Mouse (Mus musculus) embryonic fibroblast, embryonic 13.5 days (primary cell): ENCODE results near the gene Gm4756. TPM values are rescaled to one million over a fixed set of nuclear protein-coding genes. Genes with fewer than 3 reads are reported as not detected.
"Not testable (repeated sequence)": the region's sequence is repeated elsewhere in the genome, so short reads cannot be mapped to it uniquely, and the experiment has no call there.

ENCODE experiments used
- H3K27ac ChIP-seq: 2 replicates; pipeline ENCODE4 v1.5.1; 2012; ENCODE audit warnings: low read length, control low read depth, inconsistent platforms; ENCODE audit not compliant: insufficient read depth
- H3K4me1 ChIP-seq: 2 replicates; pipeline ENCODE4 v1.6.1; 2011; ENCODE audit warnings: low read length; ENCODE audit not compliant: control insufficient read depth, insufficient read depth
- H3K4me3 ChIP-seq: 2 replicates; pipeline ENCODE4 v1.5.1; 2011; ENCODE audit warnings: mild to moderate bottlenecking, control low read depth, low read length; ENCODE audit not compliant: insufficient read depth
- CTCF ChIP-seq: IDR thresholded peaks from 2 replicates; pipeline ENCODE4 v1.5.1; 2011; ENCODE audit warnings: mild to moderate bottlenecking, control low read depth, low read length, moderate library complexity, borderline replicate concordance; ENCODE audit not compliant: insufficient read depth
- POLR2A ChIP-seq: IDR thresholded peaks from 2 replicates; pipeline ENCODE4 v1.6.1; 2011; ENCODE audit warnings: low read depth, mild to moderate bottlenecking, control low read depth, low read length, moderate library complexity
- polyA plus RNA-seq: library from polyadenylated mRNA; stranded (reverse); fragments of >200 nt; gene quantifications from 2 replicates; pipeline ENCODE4 v1.2.4, GENCODE M21; 2011; ENCODE audit warnings: low read depth; ENCODE audit not compliant: missing spikeins, insufficient read length

Gm4756 gene
- not detected in 2 replicates for polyA plus RNA-seq

DNA sequence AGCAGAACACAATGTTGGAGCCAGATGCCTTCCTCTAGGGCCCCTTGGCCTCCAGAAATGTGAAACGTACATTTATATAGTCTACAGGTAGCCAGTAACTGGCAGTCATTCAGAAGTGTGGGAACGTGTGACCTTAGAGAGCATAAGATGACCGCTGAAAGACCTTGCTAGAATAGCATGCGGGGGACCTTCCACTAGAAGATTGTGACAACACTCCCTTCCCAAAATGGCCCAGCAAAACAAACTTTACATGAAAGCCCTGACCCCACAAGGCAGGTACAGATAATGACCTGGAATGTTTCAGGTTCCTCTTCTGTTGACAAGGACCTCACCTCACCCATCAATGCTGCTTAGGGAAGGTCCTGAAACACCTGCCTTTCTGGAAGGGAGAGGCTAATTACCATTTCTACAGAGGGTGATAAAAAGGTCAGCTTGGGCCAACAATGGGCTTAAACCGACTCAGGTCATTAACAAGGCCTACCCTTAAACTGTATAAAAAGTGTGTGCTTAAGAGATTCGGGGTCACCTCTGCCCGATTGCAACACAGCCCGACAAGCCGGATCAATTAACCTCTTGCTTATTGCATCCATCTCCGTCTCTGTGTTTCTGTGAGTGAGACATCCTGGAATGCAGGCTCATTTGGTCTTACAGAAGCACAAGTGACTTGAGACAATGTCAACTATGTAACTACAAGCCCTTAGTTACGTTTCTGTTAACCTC is at the start of gene Gm4756:
TSS of gene Gm4756 (minus strand) at position 51 of the 720 bp plus-strand sequence.
- Histone ChIP-seq H3K27ac (no peak within 1 kb of the TSS), H3K4me3 (no peak within 1 kb of the TSS), H3K4me1 (no peaks in the 10 kb centered on the region)
- TF ChIP-seq CTCF (no peak), POLR2A (no peak)

DNA sequence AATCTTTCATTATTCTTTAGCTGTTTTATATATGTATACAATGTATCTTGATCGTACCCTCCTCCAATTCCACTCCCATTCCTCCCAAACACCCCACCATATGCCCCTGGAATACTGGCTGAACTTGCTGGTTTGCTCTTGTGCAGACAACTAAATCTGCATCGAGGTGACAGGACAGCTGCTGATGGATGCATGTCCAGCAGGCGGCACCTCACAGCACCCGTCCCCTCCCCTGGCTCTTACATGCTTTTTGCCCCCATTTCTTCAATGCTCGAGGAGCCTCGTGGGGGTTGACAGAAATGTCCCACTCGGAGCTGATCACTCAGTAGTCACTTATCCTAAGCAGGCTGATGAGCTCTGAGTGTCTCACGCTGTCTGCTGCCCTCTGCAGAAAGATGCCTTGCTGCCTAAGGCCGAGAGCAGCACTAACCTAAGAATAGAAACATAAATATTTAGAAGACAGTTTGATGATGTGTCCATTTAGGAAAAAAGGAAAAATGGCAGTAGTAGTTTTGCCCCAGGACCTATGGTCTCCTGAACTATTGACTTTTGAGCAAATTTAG is 45.5 kb upstream of the Gm4756 start:
- Histone ChIP-seq H3K4me3 (no peak overlapping the region), H3K27ac (no peak overlapping the region), H3K4me1 (no peaks in the 10 kb centered on the region)
- TF ChIP-seq CTCF (peak; percentile 40; the same call in 1 of the 2 replicates), POLR2A (no peak)

- H3K4me3 ChIP-seq: no peak overlapping the region
- TF ChIP-seq CTCF (no peak), POLR2A (no peak)
- H3K27ac ChIP-seq: no peak overlapping the region
- no peaks in the 10 kb centered on the region for H3K4me1 ChIP-seq
These were observed 45.0 kb upstream of the Gm4756 start for GRCm38 (mm10) chr12:72694438-72694837.

- Histone ChIP-seq H3K4me3 (no peak overlapping the region), H3K27ac (no peak overlapping the region), H3K4me1 (no peaks in the 10 kb centered on the region)
- TF ChIP-seq POLR2A (no peak), CTCF (no peak)
These were observed 44.4 kb upstream of the Gm4756 start for GRCm38 (mm10) chr12:72693895-72694294.

- not testable (repeated sequence) for H3K4me1 ChIP-seq, H3K27ac ChIP-seq
These were observed 38.8 kb upstream of the Gm4756 start for GRCm38 (mm10) chr12:72688281-72688680.

DNA sequence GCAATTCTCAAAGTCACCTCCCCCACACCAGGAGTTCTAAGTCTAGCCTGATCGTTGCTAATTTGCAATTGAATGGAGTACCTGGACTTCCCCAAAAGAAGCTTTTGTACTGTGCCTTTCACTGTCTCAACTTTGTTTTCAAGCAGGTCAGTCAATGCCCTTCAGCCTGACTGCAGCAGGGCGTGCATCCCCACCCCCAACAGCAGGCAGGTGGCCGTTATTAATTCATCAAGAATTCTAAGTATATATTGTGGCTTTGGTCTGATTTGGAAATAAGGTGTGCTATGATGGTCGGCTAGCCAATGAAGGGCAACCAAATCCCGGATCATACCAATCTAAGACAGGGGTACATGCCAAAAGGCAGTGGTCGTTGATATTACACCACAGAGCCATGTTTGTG is 38.3 kb upstream of the Gm4756 start:
- not testable (repeated sequence) for H3K4me3 ChIP-seq, H3K4me1 ChIP-seq, H3K27ac ChIP-seq

More at GRCm38 (mm10) chr12:72688281-72688680, 38.8 kb upstream of the Gm4756 start:
- H3K4me3 ChIP-seq: not testable (repeated sequence)

- H3K4me1 ChIP-seq, H3K4me3 ChIP-seq, H3K27ac ChIP-seq: not testable (repeated sequence)
These were observed 37.1 kb upstream of the Gm4756 start for GRCm38 (mm10) chr12:72686566-72686965.

GRCm38 (mm10) chr12:72683612-72684011 is 34.2 kb upstream of the Gm4756 start:
- H3K4me1 ChIP-seq: no peaks in the 10 kb centered on the region
- TF ChIP-seq POLR2A (no peak), CTCF (no peak)
- H3K4me3 ChIP-seq: no peak overlapping the region
- no peak overlapping the region for H3K27ac ChIP-seq

- H3K4me1 ChIP-seq: no peaks in the 10 kb centered on the region
- no peak overlapping the region for H3K4me3 ChIP-seq
- TF ChIP-seq CTCF: no peak
- TF ChIP-seq POLR2A: no peak
These were observed 33.2 kb upstream of the Gm4756 start for GRCm38 (mm10) chr12:72682511-72683282.

DNA sequence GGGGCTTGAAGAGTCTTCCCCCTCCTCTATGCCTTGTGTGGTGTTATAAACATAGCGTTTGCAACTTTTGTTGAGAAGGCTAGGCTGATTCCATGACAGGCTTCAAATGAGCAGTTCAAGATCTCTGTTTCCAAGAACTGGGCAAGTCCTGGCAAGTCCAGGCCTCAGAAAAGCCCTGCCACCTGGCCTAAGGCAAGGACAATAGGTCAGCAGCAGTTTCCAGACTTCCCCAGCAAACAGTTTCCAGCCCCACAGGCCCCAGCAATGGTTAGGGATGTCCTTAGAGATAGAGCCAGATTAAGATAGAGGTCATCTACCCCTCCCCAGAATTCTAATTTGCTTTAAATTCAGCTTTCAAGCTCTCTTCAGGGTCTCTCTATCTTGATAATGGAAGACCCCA is 32.5 kb upstream of the Gm4756 start:
- no peak overlapping the region for H3K4me3 ChIP-seq
- TF ChIP-seq POLR2A: no peak
- no peak for TF ChIP-seq CTCF
- H3K4me1 ChIP-seq: no peaks in the 10 kb centered on the region
- H3K27ac ChIP-seq: no peak overlapping the region

More at GRCm38 (mm10) chr12:72682511-72683282, 33.2 kb upstream of the Gm4756 start:
- H3K27ac ChIP-seq: no peak overlapping the region
